Mouse (Mus musculus) mesoderm, embryonic 11.5 days (tissue): ENCODE measurements around the gene Scgb1b11.
"Not testable (repeated sequence)": the region's sequence is repeated elsewhere in the genome, so short reads cannot be mapped to it uniquely, and the experiment has no call there.

Experiments
- DNase-seq: peaks from one replicate; pipeline ENCODE4 v3.0.0-alpha.2; 2012; ENCODE audit warnings: low read depth, low spot score

Gene Scgb1b11

GRCm38 (mm10) chr7:32222540-32222939 is at the start of gene Scgb1b11:
Gene Scgb1b11 (plus strand): TSS chr7:32222840.
- DNase-seq: not testable (repeated sequence)

DNA sequence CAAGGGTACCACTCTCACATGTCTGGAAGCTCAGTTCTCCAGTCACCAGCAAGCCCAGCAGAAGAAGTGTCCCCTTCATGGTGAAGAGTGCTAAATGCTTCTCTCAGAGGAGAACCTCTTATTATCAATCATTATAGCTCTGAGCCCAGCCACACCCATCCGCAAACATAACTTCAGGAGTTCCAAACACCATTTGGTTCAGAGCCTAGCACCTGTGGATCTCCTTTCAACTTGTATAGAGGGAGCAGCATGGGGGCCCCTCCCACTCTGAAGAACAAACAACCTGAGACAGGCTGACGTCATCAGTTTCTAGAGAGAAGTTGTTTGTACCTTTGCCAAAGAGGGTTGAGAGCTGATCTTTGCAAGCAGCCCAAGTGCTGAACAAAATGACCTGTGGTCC is 11.6 kb upstream of the Scgb1b11 start, which contains the start of gene Scgb2b11:
Gene Scgb2b11 (minus strand): TSS at position 101 of the 400 bp plus-strand sequence.
- DNase-seq: not testable (repeated sequence)
